Mouse (Mus musculus): ENCODE measurements around the gene Wdr25.

DNA sequence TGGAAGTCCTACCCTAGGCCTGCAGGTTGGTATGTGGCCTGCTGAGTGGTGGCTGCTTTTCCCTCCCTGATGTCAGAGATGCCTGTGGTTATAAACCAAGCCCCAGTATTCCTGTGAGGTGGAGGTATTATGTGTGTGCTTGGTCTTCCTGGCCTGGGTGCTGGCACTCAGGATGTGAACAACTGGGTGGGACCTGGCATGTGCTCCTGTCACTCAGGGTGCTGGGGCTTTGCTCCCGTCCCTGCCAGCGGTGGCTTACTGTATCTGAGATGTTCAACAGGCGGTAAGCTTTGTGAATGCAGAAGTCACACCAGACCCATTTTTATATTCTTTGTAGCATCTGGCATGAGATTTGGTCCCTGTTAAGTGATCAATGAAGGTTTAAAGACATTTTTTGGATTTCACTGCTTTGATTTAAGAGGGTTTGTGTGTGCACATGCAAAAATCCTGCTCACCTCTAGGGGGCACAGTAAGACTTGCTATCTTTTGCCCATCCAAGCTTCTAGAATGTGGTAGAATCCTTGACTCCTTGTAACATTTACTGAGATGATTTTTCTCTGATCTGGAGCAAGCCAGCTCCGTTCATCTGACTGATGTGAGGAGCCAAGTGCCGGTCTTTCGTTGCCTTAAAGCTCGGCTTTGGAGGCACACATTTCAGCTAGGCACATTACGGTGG lies 10.3 kb downstream of the Wdr25 start:
- no peak for TF ChIP-seq CTCF (IDR thresholded peaks at IDR 0.05; ENCODE audit: extremely low read depth, insufficient read depth, insufficient read length, insufficient replicate concordance)
- TF ChIP-seq POLR2A (IDR thresholded peaks at IDR 0.05; ENCODE audit: low read depth, low read length) = no peak
